Mouse (Mus musculus): ENCODE measurements around the gene Zfp60. TPM values are rescaled to one million over a fixed set of nuclear protein-coding genes. Genes with fewer than 3 reads are reported as not detected.

Gene Zfp60
- polyA plus RNA-seq, 1 experiment = 24.0 TPM

DNA sequence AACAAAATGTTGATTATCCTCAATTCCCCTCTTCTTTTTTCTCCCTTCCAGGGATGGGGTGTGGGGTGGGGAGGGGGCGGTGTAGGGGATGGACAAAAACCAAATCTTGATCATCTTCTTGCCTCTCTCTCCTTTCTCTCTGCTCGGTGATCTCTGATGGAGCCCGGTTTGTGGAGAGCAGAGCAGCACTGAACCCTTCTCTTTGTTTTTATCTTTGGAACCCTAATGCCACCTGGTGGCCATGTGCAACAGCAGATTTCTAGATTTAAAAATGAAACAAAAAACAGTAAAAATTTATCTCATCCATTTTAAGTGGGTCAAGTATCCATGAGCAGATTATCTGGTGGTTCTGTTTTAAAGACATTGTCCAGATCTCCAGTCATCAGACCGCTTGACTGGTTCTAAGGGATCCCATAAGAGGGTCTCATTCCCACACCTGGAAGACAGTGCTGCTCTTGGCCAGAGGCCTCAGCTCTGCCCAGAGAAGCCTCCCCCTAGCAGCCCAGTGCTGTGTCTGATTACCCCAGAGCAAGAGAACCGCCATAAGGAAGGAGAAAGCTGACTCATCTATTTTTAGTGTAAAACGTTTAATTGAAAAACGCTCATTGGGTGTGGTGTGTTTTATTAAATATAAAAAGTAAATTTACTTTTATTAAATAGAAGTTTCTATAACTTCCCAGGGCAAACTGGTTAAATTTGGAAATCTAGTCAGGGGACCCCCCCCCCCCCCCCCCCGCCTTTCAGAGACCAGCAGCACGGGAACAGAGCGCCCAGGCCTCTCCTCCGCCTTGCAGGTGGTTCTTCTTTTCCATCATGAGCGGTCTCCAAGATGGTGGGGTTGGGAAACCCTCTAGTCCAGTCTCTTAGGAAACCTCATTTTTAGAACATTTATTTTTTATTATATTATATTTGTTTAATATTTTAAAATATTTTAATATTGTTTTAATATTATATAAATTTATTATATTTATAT lies 5.3 kb upstream of the Zfp60 start:
- no peaks in the 10 kb centered on the region for H3K9me3 ChIP-seq (replicated peaks; ENCODE audit: control insufficient read depth, insufficient read depth, low read length, poor library complexity, severe bottlenecking)
- peak overlapping the region; percentile 35; the same call in 1 of the 2 replicates for H3K9ac ChIP-seq (ENCODE audit: low read depth, poor library complexity, severe bottlenecking)
- H3K4me3 ChIP-seq (ENCODE audit: low read depth, low read length) = no peak overlapping the region
- no peaks in the 10 kb centered on the region for H3K4me1 ChIP-seq (ENCODE audit: control insufficient read depth, insufficient read depth, low read length)
- no peak overlapping the region for H3K27ac ChIP-seq (ENCODE audit: insufficient read depth, low read length)
- H3K36me3 ChIP-seq (ENCODE audit: control insufficient read depth, insufficient read depth, low read length, poor library complexity, severe bottlenecking) = no peaks in the 10 kb centered on the region
- TF ChIP-seq POLR2A (IDR thresholded peaks at IDR 0.05; ENCODE audit: insufficient read depth, low read length) (no peak), CTCF (IDR thresholded peaks at IDR 0.05; ENCODE audit: low read depth, low read length) (peak; percentile 7)
- H3K27me3 ChIP-seq (ENCODE audit: control insufficient read depth, insufficient read depth, low read length, poor library complexity, severe bottlenecking) = no peaks in the 10 kb centered on the region

DNA sequence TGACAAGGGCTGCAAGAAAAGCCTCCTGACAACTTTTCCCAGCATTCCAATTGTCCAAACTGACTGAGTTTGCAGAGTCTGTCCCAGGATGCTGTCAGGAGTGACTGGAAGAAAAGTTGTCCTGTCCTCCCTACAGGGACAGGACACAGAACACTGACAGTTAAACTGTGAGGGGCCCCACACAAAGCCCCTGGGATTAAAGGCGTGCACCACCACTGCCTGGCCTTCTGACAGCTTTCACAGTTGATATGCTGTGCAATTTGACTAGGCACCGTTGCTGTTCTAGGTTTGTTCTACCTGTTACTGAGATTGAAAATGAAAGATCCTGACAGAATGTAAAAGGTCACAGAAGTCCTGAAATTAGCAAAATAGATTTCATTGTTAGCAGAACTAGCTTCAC lies 3.7 kb upstream of the Zfp60 start:
- H3K36me3 ChIP-seq (ENCODE audit: control insufficient read depth, insufficient read depth, low read length, poor library complexity, severe bottlenecking) = no peaks in the 10 kb centered on the region
- H3K4me1 ChIP-seq (ENCODE audit: control insufficient read depth, insufficient read depth, low read length) = no peaks in the 10 kb centered on the region
- no peak overlapping the region for H3K27ac ChIP-seq (ENCODE audit: insufficient read depth, low read length)
- H3K9me3 ChIP-seq (replicated peaks; ENCODE audit: control insufficient read depth, insufficient read depth, low read length, poor library complexity, severe bottlenecking) = no peaks in the 10 kb centered on the region
- no peak overlapping the region for H3K4me3 ChIP-seq (ENCODE audit: low read depth, low read length)
- H3K9ac ChIP-seq (ENCODE audit: low read depth, poor library complexity, severe bottlenecking) = no peak overlapping the region
- TF ChIP-seq POLR2A (IDR thresholded peaks at IDR 0.05; ENCODE audit: insufficient read depth, low read length) = no peak
- TF ChIP-seq CTCF (IDR thresholded peaks at IDR 0.05; ENCODE audit: low read depth, low read length) = no peak
- no peak for TF ChIP-seq EP300 (IDR thresholded peaks at IDR 0.05; ENCODE audit: insufficient read depth, low read depth, low read length)
- H3K27me3 ChIP-seq (ENCODE audit: control insufficient read depth, insufficient read depth, low read length, poor library complexity, severe bottlenecking) = no peaks in the 10 kb centered on the region

DNA sequence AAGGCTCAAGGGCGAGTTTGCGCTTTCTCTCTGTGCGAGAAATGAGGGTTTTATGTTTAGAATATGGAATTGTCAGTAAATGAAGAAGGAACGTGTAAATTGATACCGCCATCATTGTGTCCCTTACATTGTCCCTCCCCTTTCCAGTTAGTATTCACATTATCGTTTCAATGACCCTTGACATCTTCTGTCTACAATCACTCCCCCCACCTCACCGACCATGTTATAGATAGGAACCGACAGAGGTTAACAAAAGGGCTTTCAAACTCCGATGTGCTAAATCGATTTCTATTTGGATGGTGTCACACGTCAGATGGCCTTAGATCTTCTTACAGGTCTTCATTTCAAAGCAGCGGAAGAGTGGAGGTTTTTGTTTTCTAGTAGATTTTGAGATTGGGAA lies 757 bp downstream of the Zfp60 start:
- Histone ChIP-seq H3K9ac (ENCODE audit: low read depth, poor library complexity, severe bottlenecking) (peak overlapping the region; percentile 51), H3K27me3 (ENCODE audit: control insufficient read depth, insufficient read depth, low read length, poor library complexity, severe bottlenecking) (no peaks in the 10 kb centered on the region), H3K4me1 (ENCODE audit: control insufficient read depth, insufficient read depth, low read length) (peaks cover 3% of the 10 kb centered on the region), H3K9me3 (replicated peaks; ENCODE audit: control insufficient read depth, insufficient read depth, low read length, poor library complexity, severe bottlenecking) (no peaks in the 10 kb centered on the region), H3K36me3 (ENCODE audit: control insufficient read depth, insufficient read depth, low read length, poor library complexity, severe bottlenecking) (no peaks in the 10 kb centered on the region), H3K4me3 (ENCODE audit: low read depth, low read length) (peak overlapping the region; percentile 83), H3K27ac (ENCODE audit: insufficient read depth, low read length) (peak overlapping the region; percentile 40)
- no peak for TF ChIP-seq CTCF (IDR thresholded peaks at IDR 0.05; ENCODE audit: low read depth, low read length)
- no peak for TF ChIP-seq EP300 (IDR thresholded peaks at IDR 0.05; ENCODE audit: insufficient read depth, low read depth, low read length)
- no peak for TF ChIP-seq POLR2A (IDR thresholded peaks at IDR 0.05; ENCODE audit: insufficient read depth, low read length)

DNA sequence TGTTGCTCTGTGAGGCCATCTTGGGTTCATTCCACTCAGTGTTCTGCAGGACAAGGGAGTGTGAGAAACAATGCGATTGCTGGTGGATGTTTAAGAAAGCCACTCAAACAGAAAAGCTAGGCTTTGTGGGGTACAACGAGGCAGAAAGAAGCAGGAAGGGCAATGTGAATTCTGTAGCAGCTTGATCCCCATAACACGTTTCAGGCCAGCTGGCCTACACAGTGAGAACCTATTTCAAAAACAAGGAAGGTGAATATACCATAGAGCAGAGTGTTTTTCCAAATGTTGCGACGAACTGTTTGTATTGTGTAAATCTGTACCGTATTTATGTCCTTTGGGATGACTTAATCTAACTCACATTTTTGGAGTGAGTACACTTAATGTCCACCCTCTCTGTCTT lies 1.3 kb downstream of the Zfp60 start:
- Histone ChIP-seq H3K27me3 (ENCODE audit: control insufficient read depth, insufficient read depth, low read length, poor library complexity, severe bottlenecking) (no peaks in the 10 kb centered on the region), H3K9ac (ENCODE audit: low read depth, poor library complexity, severe bottlenecking) (0 out of 2 replicates have a peak overlapping the region, but pooled peaks have one; percentile 51), H3K4me3 (ENCODE audit: low read depth, low read length) (no peak overlapping the region), H3K4me1 (ENCODE audit: control insufficient read depth, insufficient read depth, low read length) (peaks cover 3% of the 10 kb centered on the region), H3K27ac (ENCODE audit: insufficient read depth, low read length) (no peak overlapping the region), H3K9me3 (replicated peaks; ENCODE audit: control insufficient read depth, insufficient read depth, low read length, poor library complexity, severe bottlenecking) (no peaks in the 10 kb centered on the region), H3K36me3 (ENCODE audit: control insufficient read depth, insufficient read depth, low read length, poor library complexity, severe bottlenecking) (no peaks in the 10 kb centered on the region)
- TF ChIP-seq POLR2A (IDR thresholded peaks at IDR 0.05; ENCODE audit: insufficient read depth, low read length) (no peak), CTCF (IDR thresholded peaks at IDR 0.05; ENCODE audit: low read depth, low read length) (no peak), EP300 (IDR thresholded peaks at IDR 0.05; ENCODE audit: insufficient read depth, low read depth, low read length) (no peak)

DNA sequence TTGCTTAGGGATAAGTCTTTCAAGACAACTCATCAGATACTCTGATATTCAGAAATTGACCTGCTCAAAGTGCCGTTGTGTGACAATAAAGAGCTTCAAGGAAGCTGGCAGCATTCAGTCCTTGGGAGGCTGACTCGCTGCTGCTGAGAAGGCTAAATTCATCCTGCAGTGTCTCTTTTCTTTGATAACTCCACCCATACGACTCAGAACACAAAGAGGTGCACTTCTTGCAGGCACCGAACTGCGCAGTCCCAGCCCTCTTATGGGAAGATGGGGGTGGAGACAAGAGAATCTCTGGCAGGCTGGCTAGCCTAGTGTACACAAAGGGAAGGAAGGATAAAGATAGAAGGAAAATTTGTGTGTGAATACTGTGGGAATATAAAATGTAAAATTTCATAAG lies 4.3 kb downstream of the Zfp60 start:
- no peak for TF ChIP-seq EP300 (IDR thresholded peaks at IDR 0.05; ENCODE audit: insufficient read depth, low read depth, low read length)
- no peak for TF ChIP-seq CTCF (IDR thresholded peaks at IDR 0.05; ENCODE audit: low read depth, low read length)
- TF ChIP-seq POLR2A (IDR thresholded peaks at IDR 0.05; ENCODE audit: insufficient read depth, low read length) = no peak
- peaks cover 12% of the 10 kb centered on the region for H3K36me3 ChIP-seq (ENCODE audit: control insufficient read depth, insufficient read depth, low read length, poor library complexity, severe bottlenecking)
- no peaks in the 10 kb centered on the region for H3K9me3 ChIP-seq (replicated peaks; ENCODE audit: control insufficient read depth, insufficient read depth, low read length, poor library complexity, severe bottlenecking)

More for the DNA sequence above, 4.3 kb downstream of the Zfp60 start:
- Histone ChIP-seq H3K9ac (ENCODE audit: low read depth, poor library complexity, severe bottlenecking) (no peak overlapping the region), H3K4me3 (ENCODE audit: low read depth, low read length) (no peak overlapping the region), H3K4me1 (ENCODE audit: control insufficient read depth, insufficient read depth, low read length) (peaks cover 3% of the 10 kb centered on the region), H3K27me3 (ENCODE audit: control insufficient read depth, insufficient read depth, low read length, poor library complexity, severe bottlenecking) (no peaks in the 10 kb centered on the region), H3K27ac (ENCODE audit: insufficient read depth, low read length) (no peak overlapping the region)

All from ES-Bruce4 (cell line).